In the genomic region with DNA sequence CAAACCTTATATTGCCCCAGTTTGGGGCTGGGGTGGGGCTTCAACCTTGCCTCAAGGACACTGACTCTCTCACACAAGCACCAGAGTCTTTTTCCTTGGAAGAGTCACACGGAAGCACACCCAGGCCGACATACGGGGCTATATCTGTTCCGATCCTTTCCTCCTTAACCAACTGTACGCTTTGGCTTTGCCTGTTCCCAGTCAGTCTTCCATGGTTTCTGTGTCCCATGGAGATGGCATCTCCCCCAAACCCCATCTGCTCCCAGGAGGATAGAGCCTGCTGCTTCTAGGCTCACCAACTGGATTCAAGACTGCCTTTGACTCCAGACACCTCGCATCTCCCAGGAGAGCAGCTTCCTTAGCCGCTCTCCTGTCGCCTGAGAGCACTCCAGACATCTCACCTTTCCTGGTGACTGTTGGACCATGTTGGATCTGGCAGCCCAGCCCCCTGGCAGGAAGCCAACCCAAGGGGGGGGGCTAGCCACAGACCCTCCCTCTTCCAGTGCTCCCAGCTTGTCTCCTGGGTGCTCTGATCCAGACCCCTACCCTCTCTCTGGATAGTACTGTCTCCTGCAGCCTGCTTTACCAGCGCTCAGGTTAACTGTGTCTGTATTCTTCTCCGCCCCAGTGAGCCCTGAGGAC, we compare ENCODE assay signal across 9 mouse cellular contexts. TPM values are rescaled to one million over a fixed set of nuclear protein-coding genes. Genes with fewer than 3 reads are reported as not detected.
DNase-seq lines count a peak whose midpoint lies in the region; ATAC-seq and TF ChIP-seq lines count a peak whose summit lies in the region.
"Had no signal": no experiment of that assay in that cellular context is flagged by ENCODE, and none has a peak within 500 bp of the region (broad histone marks: within the 10 kb centered on the region; RNA-seq: fewer than 3 reads in every experiment).

No protein-coding gene starts in this region.

- no peak for TF ChIP-seq EP300 in stomach, postnatal 0 days (optimal IDR thresholded peaks at IDR 0.05)

- H3K9me3 ChIP-seq in stomach, embryonic 14.5 days (ENCODE audit: control insufficient read depth, low read depth, low read length), result no peaks in the 10 kb centered on the region
- H3K9me3 ChIP-seq in stomach, postnatal 0 days (ENCODE audit: control insufficient read depth, low read length), result no peaks in the 10 kb centered on the region
- no peaks in the 10 kb centered on the region for H3K9me3 ChIP-seq in intestine, embryonic 15.5 days

- no peak for ATAC-seq in stomach, embryonic 14.5 days (ENCODE audit: insufficient number of reproducible peaks, insufficient read depth, low FRiP score, low read depth)
- ATAC-seq in stomach, postnatal 0 days (ENCODE audit: low FRiP score, low TSS enrichment), result no peak
- no peak for ATAC-seq in intestine, embryonic 15.5 days

- TF ChIP-seq CTCF in stomach, postnatal 0 days (IDR thresholded peaks at IDR 0.05; ENCODE audit: low read depth), result no peak

- H3K36me3 ChIP-seq in stomach, embryonic 14.5 days (ENCODE audit: control insufficient read depth, insufficient read depth, low read length), result no peaks in the 10 kb centered on the region
- no peaks in the 10 kb centered on the region for H3K36me3 ChIP-seq in stomach, postnatal 0 days (ENCODE audit: control insufficient read depth, insufficient read depth, low read length)
- no peaks in the 10 kb centered on the region for H3K36me3 ChIP-seq in intestine, embryonic 15.5 days

- 53% methylated on average over 10 of the region's 10 CpGs for WGBS in stomach, embryonic 14.5 days
- WGBS in stomach, postnatal 0 days, result 50% methylated on average over 10 of the region's 10 CpGs
- 46% methylated on average over 10 of the region's 10 CpGs for WGBS in intestine, embryonic 15.5 days

- no peaks in the 10 kb centered on the region for H3K4me1 ChIP-seq in stomach, embryonic 14.5 days (ENCODE audit: control insufficient read depth, insufficient read depth, low read length)
- H3K4me1 ChIP-seq in stomach, postnatal 0 days (replicated peaks; ENCODE audit: control insufficient read depth, insufficient read depth), result no peaks in the 10 kb centered on the region; the same call in 1 of the 2 replicates
- H3K4me1 ChIP-seq in intestine, embryonic 15.5 days (replicated peaks), result peaks cover 3% of the 10 kb centered on the region; the same call in 1 of the 2 replicates

- H3K9ac ChIP-seq in stomach, embryonic 14.5 days (replicated peaks; ENCODE audit: low read depth, low read length), result no peak overlapping the region
- H3K9ac ChIP-seq in stomach, postnatal 0 days (ENCODE audit: low read length), result no peak overlapping the region
- no peak overlapping the region for H3K9ac ChIP-seq in intestine, embryonic 15.5 days

- H3K27ac ChIP-seq in stomach, embryonic 14.5 days (ENCODE audit: low read length), result no peak overlapping the region
- H3K27ac ChIP-seq in stomach, postnatal 0 days (replicated peaks), result no peak overlapping the region
- H3K27ac ChIP-seq in intestine, embryonic 15.5 days, result no peak overlapping the region

- peak overlapping the region; percentile 97; the same call in 1 of the 2 replicates for H3K4me2 ChIP-seq in stomach, embryonic 14.5 days (replicated peaks; ENCODE audit: low read depth, low read length)
- H3K4me2 ChIP-seq in stomach, postnatal 0 days (replicated peaks; ENCODE audit: low read depth), result no peak overlapping the region
- H3K4me2 ChIP-seq in intestine, embryonic 15.5 days (replicated peaks), result peak overlapping the region; percentile 98

- peaks cover 28% of the 10 kb centered on the region for H3K27me3 ChIP-seq in stomach, embryonic 14.5 days (ENCODE audit: control insufficient read depth, insufficient read depth, low read length)
- peaks cover 6% of the 10 kb centered on the region for H3K27me3 ChIP-seq in stomach, postnatal 0 days (ENCODE audit: control insufficient read depth, insufficient read depth, low read length)
- H3K27me3 ChIP-seq in intestine, embryonic 15.5 days (replicated peaks), result peaks cover 42% of the 10 kb centered on the region

- peak overlapping the region; percentile 57; the same call in 1 of the 2 replicates for H3K4me3 ChIP-seq in stomach, embryonic 14.5 days (ENCODE audit: low read depth, low read length)
- H3K4me3 ChIP-seq in stomach, postnatal 0 days (ENCODE audit: low read depth, low read length), result no peak overlapping the region
- peak overlapping the region; percentile 56; the same call in 1 of the 2 replicates for H3K4me3 ChIP-seq in intestine, embryonic 15.5 days (replicated peaks)

- DNase-seq in heart, adult 11 months, result peak; percentile 82
- DNase-seq in heart, adult 8-10 months (ENCODE audit: low spot score), result no peak
- DNase-seq in stomach, postnatal 0 days (ENCODE audit: low spot score), result no peak
- DNase-seq in spleen, adult 18-20 months, result no peak
- DNase-seq in urinary bladder, postnatal 14 days (ENCODE audit: low spot score), result no peak
- no peak for DNase-seq in lung, postnatal 10 days

RNA-seq across cellular contexts. Expression of a gene that starts 38.2 kb away (rescaled TPM):
- total RNA-seq in heart, adult 8-10 months (2022), result under 1 TPM in 1 of 4 experiments, not detected in 3; 0.22 TPM
- polyA plus RNA-seq in stomach, embryonic 14.5 days (2014; fragmentation: Nextera tagmentation; extraction: Ambion mirVana), result 0.35 TPM in 1 of 2 replicates, not detected in the other
- polyA plus RNA-seq in stomach, postnatal 0 days (2015; fragmentation: Nextera tagmentation; extraction: Ambion mirVana), result not detected in 2 replicates
- 0.09 and 0.15 TPM in 2 replicates for polyA plus RNA-seq in intestine, embryonic 15.5 days (2015; fragmentation: Nextera tagmentation; extraction: Ambion mirVana)

RNA-seq across cellular contexts. Expression of a gene that starts 45.3 kb away (rescaled TPM):
- total RNA-seq in heart, adult 8-10 months (2022), result 10 to 100 TPM; 16.3 to 27.3 (median 23.7) TPM
- 0.06 TPM in 1 of 2 replicates, not detected in the other for polyA plus RNA-seq in stomach, embryonic 14.5 days (2014; fragmentation: Nextera tagmentation; extraction: Ambion mirVana)
- 0.02 TPM in 1 of 2 replicates, not detected in the other for polyA plus RNA-seq in stomach, postnatal 0 days (2015; fragmentation: Nextera tagmentation; extraction: Ambion mirVana)
- 0.04 TPM in 1 of 2 replicates, not detected in the other for polyA plus RNA-seq in intestine, embryonic 15.5 days (2015; fragmentation: Nextera tagmentation; extraction: Ambion mirVana)
- total RNA-seq: granulocyte monocyte progenitor cell, adult 5-6 weeks had no signal
